Mouse (Mus musculus) liver, embryonic 14.5 days (tissue): Measurements from ENCODE around the gene Zc3h18. TPM values are rescaled to one million over a fixed set of nuclear protein-coding genes. Genes with fewer than 3 reads are reported as not detected.

Experiments used
- ATAC-seq: fragments of 200-750 bp; cut with Nextera tagmentation; 2 replicates; pipeline ENCODE4 v1.8.0; 2017; ENCODE audit warnings: moderate number of reproducible peaks, mild to moderate bottlenecking, moderate library complexity; ENCODE audit not compliant: insufficient read depth
- DNase-seq, 3 experiments: peaks; one replicate each; pipeline ENCODE4 v3.0.0-alpha.2; 2012 to 2013; ENCODE audit warnings: low read depth in 3 of 3, low spot score in 3 of 3
- H3K27ac ChIP-seq: fragments of 300-500 bp; sonication (generic); 2 replicates; pipeline ENCODE4 v1.5.1; 2014; ENCODE audit warnings: moderate library complexity, mild to moderate bottlenecking, control low read depth, inconsistent platforms
- H3K27me3 ChIP-seq: fragments of 300-500 bp; sonication (generic); 2 replicates; pipeline ENCODE4 v1.6.1; 2014; ENCODE audit warnings: mild to moderate bottlenecking, low read length, moderate library complexity; ENCODE audit not compliant: control insufficient read depth, insufficient read depth
- H3K36me3 ChIP-seq: fragments of 300-500 bp; sonication (generic); replicated peaks from 2 replicates; pipeline ENCODE4 v1.6.1; 2014; ENCODE audit warnings: low read depth; ENCODE audit not compliant: control insufficient read depth, insufficient read depth
- H3K4me1 ChIP-seq, 2 experiments: fragments of 200-500 bp in 1 of 2; fragments of 300-500 bp in 1 of 2; sonication (generic) in 1 of 2; replicated peaks; 2 replicates each; pipeline ENCODE4 v1.6.1; 2012 to 2014; ENCODE audit warnings: antibody characterized with exemption in 1 of 2, inconsistent platforms in 1 of 2, low read length in 1 of 2; ENCODE audit not compliant: control insufficient read depth in 2 of 2, insufficient read depth in 2 of 2
- H3K4me2 ChIP-seq: fragments of 300-500 bp; sonication (generic); 2 replicates; pipeline ENCODE4 v1.6.1; 2014; ENCODE audit warnings: low read depth, mild to moderate bottlenecking, control low read depth, moderate library complexity
- H3K4me3 ChIP-seq, 2 experiments: fragments of 200-500 bp in 1 of 2; fragments of 300-500 bp in 1 of 2; sonication (generic) in 1 of 2; 2 replicates each; pipeline ENCODE4 v1.5.1; 2012 to 2014; ENCODE audit warnings: low read depth in 2 of 2, low read length in 2 of 2, mild to moderate bottlenecking in 2 of 2, control low read depth in 1 of 2, inconsistent platforms in 1 of 2, moderate library complexity in 1 of 2; ENCODE audit not compliant: insufficient read depth in 1 of 2
- H3K9ac ChIP-seq: fragments of 300-500 bp; sonication (generic); replicated peaks from 2 replicates; pipeline ENCODE4 v1.6.1; 2014; ENCODE audit warnings: mild to moderate bottlenecking, control low read depth, moderate library complexity
- H3K9me3 ChIP-seq: fragments of 300-500 bp; sonication (generic); 2 replicates; pipeline ENCODE4 v1.6.1; 2016; ENCODE audit warnings: low read length, mixed read lengths; ENCODE audit not compliant: control insufficient read depth
- CTCF ChIP-seq: IDR thresholded peaks from 2 replicates; pipeline ENCODE4 v1.5.1; 2016; ENCODE audit warnings: antibody characterized with exemption, low read depth, control low read depth
- EP300 ChIP-seq: IDR thresholded peaks from 2 replicates; pipeline ENCODE4 v1.6.1; 2016; ENCODE audit warnings: antibody characterized with exemption, low read depth
- WGBS: fragments of 180-500 bp; shearing (Covaris S2); extraction: QIAGEN DNeasy Blood & Tissue Kit; methylation state at CpG from one replicate; pipeline ENCODE4 v1.1.7; 2014; ENCODE audit not compliant: insufficient replicate concordance; 5-methylcytosine and 5-hydroxymethylcytosine counted together
- polyA plus RNA-seq, 2 experiments: library from polyadenylated mRNA; depleted of rRNA in 1 of 2; stranded (reverse) in 1 of 2; unstranded in 1 of 2; fragments of >200 nt; fragmentation: Nextera tagmentation in 1 of 2; extraction: Ambion mirVana in 1 of 2; gene quantifications; 2 replicates each; pipeline versions ENCODE4 v1.2.1 to v1.2.3; 2012 to 2014

The Zc3h18 gene
- polyA plus RNA-seq, 2 experiments = 12.8 to 20.4 TPM

- no peaks in the 10 kb centered on the region for H3K36me3 ChIP-seq
- no peaks in the 10 kb centered on the region for H3K27me3 ChIP-seq
- no peak overlapping the region for H3K4me3 ChIP-seq
- WGBS = 55% methylated on average over 9 of the region's 9 CpGs
- no peaks in the 10 kb centered on the region for H3K4me1 ChIP-seq
- H3K9ac ChIP-seq = no peak overlapping the region
- ATAC-seq = no peak
- H3K27ac ChIP-seq = no peak overlapping the region
- no peaks in the 10 kb centered on the region for H3K9me3 ChIP-seq
- no peak for DNase-seq
- TF ChIP-seq EP300 (no peak), CTCF (no peak)
- no peak overlapping the region for H3K4me2 ChIP-seq
Measured at GRCm38 (mm10) chr8:122355642-122356606, 20.5 kb upstream of the Zc3h18 start.

GRCm38 (mm10) chr8:122357202-122357601, 19.2 kb upstream of the Zc3h18 start:
- Histone ChIP-seq H3K9ac (no peak overlapping the region), H3K4me1 (no peaks in the 10 kb centered on the region), H3K4me3 (no peak overlapping the region), H3K27ac (no peak overlapping the region), H3K27me3 (no peaks in the 10 kb centered on the region), H3K4me2 (no peak overlapping the region), H3K9me3 (no peaks in the 10 kb centered on the region), H3K36me3 (no peaks in the 10 kb centered on the region)
- ATAC-seq = no peak
- no peak for DNase-seq
- TF ChIP-seq CTCF = no peak
- TF ChIP-seq EP300 = no peak
- WGBS = 65% methylated on average over 11 of the region's 11 CpGs

GRCm38 (mm10) chr8:122357641-122358040, 18.8 kb upstream of the Zc3h18 start:
- no peaks in the 10 kb centered on the region for H3K4me1 ChIP-seq
- no peaks in the 10 kb centered on the region for H3K9me3 ChIP-seq
- 35% methylated on average over 5 of the region's 5 CpGs for WGBS
- H3K4me3 ChIP-seq = no peak overlapping the region
- H3K9ac ChIP-seq = no peak overlapping the region
- no peak for ATAC-seq
- H3K27ac ChIP-seq = no peak overlapping the region
- no peak for DNase-seq
- H3K4me2 ChIP-seq = no peak overlapping the region
- TF ChIP-seq CTCF (no peak), EP300 (no peak)
- no peaks in the 10 kb centered on the region for H3K36me3 ChIP-seq
- no peaks in the 10 kb centered on the region for H3K27me3 ChIP-seq

DNA sequence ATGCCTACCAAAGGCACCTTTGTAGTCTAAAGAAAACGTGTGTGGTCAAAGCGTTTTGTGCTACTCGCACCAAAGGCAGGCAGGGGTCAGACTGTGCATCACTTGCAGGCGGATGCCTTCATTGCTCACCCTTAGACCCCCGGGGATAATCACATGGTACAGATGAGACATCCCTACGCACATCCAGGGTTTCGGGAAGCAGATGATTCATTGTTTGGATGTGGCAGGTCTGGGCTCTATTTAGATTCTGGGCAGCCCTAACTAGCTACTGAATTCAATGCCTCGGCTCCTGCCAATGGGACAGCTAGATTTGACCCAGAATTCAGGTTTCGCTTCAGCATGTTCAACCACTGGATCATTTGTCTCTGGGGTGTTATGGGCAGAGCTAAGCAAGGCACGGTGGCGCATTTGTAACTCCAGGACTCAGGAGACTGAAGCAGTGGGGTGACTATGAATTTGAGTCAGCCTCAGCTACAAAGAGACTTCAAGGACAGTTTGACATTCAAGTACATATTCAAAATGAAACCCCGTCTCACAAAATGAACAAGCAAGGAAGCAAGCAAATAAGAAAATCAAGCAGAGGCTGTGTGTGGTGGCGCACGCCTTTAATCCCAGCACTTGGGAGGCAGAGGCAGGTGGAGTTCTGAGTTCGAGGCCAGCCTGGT, 17.2 kb upstream of the Zc3h18 start:
- Histone ChIP-seq H3K9ac (no peak overlapping the region), H3K4me2 (no peak overlapping the region), H3K4me1 (no peaks in the 10 kb centered on the region), H3K27me3 (no peaks in the 10 kb centered on the region), H3K9me3 (no peaks in the 10 kb centered on the region), H3K27ac (no peak overlapping the region), H3K4me3 (no peak overlapping the region), H3K36me3 (no peaks in the 10 kb centered on the region)
- 68% methylated on average over 15 of the region's 15 CpGs for WGBS
- TF ChIP-seq EP300 (no peak), CTCF (no peak)
- DNase-seq (no peak), ATAC-seq (no peak)

GRCm38 (mm10) chr8:122360696-122361416, 15.6 kb upstream of the Zc3h18 start, which contains the start of gene Trhr2:
TSS of gene Trhr2 (minus strand) at chr8:122360746.
- no peak for DNase-seq
- H3K27ac ChIP-seq = no peak within 1 kb of the TSS
- H3K27me3 ChIP-seq = no peaks in the 10 kb centered on the region
- H3K9me3 ChIP-seq = no peaks in the 10 kb centered on the region
- H3K4me3 ChIP-seq = no peak within 1 kb of the TSS
- H3K36me3 ChIP-seq = no peaks in the 10 kb centered on the region
- H3K4me2 ChIP-seq = no peak within 1 kb of the TSS
- 54% methylated on average over 7 of the region's 7 CpGs for WGBS
- ATAC-seq = no peak
- H3K9ac ChIP-seq = no peak within 1 kb of the TSS
- TF ChIP-seq EP300 = no peak
- TF ChIP-seq CTCF = no peak
- H3K4me1 ChIP-seq = no peaks in the 10 kb centered on the region
